Mouse (Mus musculus) erythroblast, embryonic 14.5 days (primary cell): ENCODE results near the gene Nr2f2.

ENCODE experiments used
- GATA1 ChIP-seq: IDR thresholded peaks from 2 replicates; pipeline ENCODE4 v1.6.1; 2012; ENCODE audit warnings: low read length, inconsistent platforms, mixed read lengths
- TAL1 ChIP-seq: IDR thresholded peaks from 3 replicates; pipeline ENCODE4 v1.6.1; 2012; ENCODE audit warnings: low read length, inconsistent platforms, mixed read lengths

GRCm38 (mm10) chr7:70331243-70332063, 35.1 kb downstream of the Nr2f2 start:
- TF ChIP-seq GATA1 (no peak), TAL1 (no peak)
